Mouse (Mus musculus) A20 (cell line): ENCODE data around the gene Gak.

Source experiments
- DNase-seq: peaks from one replicate; pipeline ENCODE4 v3.0.0-alpha.2; 2011; ENCODE audit warnings: low read depth, low spot score

The Gak gene

DNA sequence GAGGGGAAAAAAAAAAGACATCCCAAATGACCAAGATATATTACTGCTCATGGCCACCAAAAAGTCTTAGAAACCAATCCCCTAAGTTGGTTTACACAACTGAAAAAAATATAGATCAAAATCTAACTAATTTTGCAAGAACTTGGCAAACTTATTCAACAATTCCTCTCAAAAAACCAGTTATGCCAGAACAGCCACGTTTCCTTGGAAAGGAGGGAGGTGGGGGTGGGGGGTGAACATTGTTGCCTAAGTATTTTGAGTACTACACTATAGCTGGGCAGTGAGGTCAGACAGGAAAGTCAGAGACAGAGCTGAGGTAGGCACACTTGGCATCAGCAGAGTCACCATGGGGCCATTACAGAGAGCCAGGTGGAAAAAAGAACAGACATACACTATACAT is 29.6 kb downstream of the Gak start:
- DNase-seq = no peak

- no peak for DNase-seq
Observed at GRCm38 (mm10) chr5:108581361-108581891, 48.1 kb downstream of the Gak start.

DNA sequence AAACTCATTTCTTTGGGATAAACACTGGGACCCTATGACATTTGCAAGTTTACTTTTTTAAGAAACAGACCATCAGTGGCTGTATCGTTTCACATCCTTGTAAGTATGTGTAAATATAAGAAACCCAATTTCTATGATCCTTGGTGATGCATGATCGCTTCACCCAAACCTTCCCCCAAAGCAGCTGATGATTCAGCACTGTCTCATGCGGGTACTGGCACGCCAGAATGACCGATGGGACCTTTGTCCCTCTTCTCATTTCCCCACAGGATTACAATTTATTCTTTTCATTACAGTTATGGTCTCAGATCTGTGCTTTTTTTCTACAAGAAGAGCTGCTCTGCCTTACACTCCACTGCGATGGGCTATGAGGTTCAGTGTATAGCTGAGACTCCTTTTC is 56.5 kb downstream of the Gak start:
- no peak for DNase-seq

- no peak for DNase-seq
Observed at GRCm38 (mm10) chr5:108570991-108571390, 58.6 kb downstream of the Gak start.

DNA sequence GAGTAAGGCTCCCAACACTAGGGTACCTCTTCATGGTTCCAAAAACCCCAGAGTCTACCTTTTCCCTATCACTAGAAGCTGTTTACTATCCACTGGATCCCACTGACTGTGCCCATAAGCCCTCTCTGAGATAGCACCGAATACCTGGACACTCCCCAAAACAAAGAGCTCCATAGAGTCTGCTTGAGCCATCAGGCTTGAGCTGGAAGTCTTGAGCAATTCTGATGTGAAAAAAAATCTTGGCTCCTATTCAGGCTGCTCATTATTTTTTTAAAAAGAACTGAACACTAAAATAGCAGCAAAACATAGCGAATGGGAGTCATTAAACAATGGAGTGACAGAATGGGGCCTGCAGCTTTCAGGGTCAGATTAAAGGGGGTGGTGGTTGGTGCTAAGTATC is 62.5 kb downstream of the Gak start:
- DNase-seq = no peak

GRCm38 (mm10) chr5:108566523-108566922 is 63.0 kb downstream of the Gak start:
- no peak for DNase-seq

DNA sequence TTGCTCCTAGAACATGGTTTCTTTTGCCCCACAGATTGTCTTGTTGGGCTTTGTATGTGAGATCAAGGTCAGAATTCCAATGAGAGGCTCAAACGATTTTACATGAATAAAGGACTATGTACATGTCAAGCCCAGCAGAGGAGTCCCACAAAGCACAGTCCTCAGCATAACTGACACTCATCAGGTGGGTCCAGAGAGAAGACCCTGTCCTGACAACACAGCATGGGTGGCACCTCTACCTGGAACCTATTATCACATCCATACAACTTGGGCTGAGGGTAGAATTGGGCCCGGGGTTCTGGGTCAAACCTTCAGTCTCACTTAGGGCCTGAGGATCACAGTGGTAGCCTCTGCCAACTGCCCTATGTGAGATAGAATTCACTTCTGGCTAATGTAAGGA is 64.2 kb downstream of the Gak start:
- DNase-seq = no peak

DNA sequence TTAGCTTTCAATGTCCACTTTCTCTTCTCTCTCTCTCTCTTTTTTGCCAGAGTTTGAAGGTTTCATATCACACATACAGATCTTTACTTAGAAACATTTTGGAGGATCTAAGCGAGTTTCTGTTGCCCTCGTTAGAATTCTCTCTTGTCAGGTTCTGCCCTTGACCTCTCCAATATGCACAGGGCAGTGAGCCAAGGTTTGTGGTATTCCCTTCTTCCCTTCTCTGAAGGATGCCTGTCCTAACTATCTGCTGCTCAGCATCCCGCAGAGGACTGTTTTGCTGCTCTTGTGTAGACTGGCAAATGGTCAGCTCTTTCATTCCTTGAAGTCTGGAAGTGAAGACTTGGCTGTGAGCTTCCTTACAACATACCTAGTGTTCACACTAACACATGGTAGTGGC is 65.2 kb downstream of the Gak start:
- no peak for DNase-seq

- no peak for DNase-seq
Observed at GRCm38 (mm10) chr5:108562483-108562882, 67.1 kb downstream of the Gak start.

DNA sequence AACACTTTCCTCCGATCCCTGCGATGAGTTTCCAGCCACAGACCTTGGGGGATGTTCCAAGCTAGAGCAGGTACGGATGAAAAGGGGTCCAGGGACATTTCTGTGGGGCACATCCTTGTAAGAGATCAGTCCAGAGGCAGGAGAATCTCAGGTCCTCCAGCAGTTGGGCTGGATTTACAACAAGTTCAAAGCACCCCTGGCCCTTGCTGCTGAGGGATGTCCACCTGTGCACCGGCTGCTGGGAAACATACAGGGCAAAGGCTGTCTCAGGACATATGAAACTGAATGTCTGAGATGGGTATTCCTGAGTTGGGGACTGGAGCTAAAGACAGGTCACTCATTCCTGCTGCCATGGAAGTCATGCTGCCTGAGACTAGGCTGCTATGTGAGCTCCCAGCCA is 72.6 kb downstream of the Gak start:
- DNase-seq = no peak

DNA sequence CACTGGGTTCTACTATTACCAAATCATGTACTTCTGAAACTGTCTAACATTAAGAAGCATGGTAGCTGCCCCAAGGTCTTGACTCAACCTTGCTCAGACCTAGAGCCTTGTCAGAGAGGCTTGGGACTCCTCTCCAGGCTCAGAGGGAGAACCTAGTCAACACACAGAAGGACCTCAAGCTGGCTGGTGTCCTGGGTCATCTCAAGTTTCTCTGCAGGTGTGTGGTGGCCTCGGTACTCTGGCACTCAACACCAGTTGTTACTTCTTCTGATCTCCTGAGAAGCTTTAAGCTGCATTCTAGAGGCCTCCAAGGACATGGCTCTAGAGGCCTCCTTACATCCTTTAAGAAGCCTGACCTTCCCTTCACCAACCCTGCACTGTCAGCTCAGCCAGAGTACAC is 75.5 kb downstream of the Gak start:
- no peak for DNase-seq

DNA sequence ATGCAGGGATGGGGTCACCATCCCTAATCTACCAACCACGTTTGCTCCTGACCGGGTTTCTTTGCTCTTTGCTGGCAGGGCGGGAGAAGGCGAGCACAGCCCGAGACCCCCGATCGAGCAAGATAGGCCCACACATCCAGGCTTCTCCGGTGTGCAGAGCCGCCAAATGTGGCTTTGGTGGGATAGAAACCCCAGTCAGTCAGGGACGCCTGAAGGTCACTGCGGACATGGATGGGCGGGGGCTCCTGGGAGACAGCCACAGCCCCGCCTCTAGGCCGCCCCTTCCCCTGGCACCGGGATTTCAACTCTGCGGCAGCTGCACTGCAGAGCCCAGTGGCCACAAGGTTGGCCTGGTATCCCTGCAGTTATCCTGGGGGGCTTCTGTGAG is 79.4 kb downstream of the Gak start:
- DNase-seq = no peak

DNA sequence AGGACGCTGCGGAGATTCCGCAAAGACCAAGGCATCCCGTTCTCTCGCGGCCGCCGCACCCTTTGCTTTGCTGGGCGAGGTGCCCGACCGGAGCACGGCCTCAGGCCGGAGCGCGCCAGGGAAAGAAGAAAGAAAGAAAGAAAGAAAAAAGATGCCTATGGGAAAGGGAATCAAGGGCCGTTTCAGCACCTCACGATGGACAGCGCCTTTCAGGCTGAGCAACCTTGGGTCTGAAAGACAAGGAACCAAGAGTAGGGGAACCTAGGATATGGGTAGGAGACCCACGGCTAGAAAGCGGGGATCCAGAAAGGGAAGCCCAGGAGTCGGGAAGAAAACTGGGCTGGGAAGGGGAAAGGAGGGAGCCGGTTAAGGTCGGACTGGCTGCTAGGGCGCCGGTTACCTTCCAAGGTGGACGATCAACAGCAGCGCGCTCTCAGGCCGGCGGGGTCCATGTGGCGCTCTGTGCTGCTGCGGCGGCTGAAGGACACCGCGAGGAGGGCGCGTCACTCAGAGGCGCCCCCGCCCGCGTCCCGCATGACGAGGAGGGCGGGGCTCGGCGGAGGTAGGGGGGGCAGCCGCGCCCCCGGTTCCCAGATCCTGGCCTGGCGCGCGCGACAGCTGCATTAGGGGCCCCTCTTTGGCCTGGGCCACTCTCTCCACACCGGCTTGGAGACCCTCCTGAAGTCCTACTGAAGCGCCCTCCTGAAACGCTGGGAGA is 79.9 kb downstream of the Gak start, which contains the start of gene Cplx1:
Gene Cplx1, minus strand, starts transcription at position 536 of the 718 bp plus-strand sequence.
- no peak for DNase-seq

DNA sequence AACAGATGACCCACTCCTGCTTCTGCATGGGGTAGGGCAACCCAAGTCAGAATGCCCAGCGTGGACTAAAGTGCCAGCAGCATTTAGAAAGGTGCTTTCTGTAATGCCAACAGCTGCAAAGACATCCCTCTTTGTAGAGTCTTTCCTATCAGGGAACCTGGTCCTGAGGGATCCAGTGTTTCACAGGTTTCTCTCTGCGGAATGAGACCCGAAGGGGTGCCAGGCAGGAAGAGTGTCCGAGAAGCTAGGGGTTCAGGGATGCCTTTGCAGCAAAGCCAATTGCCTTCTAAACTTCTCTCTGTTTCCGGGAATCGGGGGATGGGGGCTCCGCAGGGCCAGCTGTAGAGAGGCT is 80.4 kb downstream of the Gak start:
- DNase-seq = no peak

DNA sequence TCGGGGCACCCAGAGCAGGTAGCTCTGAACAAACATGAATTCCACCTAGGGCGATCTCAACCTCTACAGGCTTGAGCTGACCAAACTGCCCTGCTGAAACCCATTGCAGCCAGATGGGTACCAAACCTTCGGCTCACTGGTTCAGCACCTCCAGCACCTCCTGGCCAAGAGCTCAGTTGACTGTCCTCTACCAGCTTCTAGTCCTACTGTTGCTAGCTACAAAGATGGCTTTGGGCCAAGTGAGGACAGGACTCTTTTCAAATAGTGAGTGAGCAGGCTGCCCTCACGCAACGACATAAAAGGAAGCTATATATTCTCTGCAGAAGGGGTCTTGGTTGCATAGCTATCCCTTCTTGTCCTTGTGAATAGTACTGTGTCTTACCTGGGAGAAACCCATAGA is 81.9 kb downstream of the Gak start:
- DNase-seq = no peak

DNA sequence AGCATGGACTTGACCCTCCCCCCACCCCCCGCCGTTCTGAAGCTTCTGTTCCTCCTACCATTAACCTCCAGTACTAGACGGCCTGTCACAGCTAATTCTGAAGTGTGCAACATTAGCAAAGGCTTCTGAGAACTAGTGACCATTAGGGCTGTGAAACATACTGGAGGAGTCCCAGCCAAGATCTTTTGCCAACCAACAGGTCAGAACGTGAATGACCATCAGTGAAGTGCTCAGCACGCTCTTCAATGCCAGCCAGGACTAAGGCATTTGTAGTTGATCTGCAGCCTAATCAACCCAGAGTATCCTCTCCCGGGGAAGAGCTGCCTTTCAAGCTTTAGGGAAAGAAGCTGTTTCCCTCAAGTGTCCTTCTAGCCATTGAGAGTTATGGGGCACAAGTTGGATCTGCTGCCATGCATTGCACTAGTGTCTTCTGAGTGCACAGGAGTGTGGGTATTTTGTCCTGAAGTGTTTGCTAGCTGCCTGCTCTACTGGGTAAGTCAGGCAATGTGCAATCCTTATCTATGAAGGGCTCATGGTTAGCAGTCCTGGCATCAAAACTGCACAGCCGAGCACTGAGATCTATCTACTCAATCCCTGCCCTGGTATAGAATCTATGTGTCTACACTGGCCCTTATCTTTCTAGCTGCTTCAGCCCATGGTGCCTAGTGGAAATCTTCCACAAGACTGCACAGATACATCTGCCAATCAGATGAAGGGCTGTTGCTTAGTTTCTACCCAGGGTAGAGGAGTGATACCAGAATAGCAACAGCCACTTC is 85.9 kb downstream of the Gak start:
- DNase-seq = no peak

GRCm38 (mm10) chr5:108534188-108534587 is 95.4 kb downstream of the Gak start:
- no peak for DNase-seq

DNA sequence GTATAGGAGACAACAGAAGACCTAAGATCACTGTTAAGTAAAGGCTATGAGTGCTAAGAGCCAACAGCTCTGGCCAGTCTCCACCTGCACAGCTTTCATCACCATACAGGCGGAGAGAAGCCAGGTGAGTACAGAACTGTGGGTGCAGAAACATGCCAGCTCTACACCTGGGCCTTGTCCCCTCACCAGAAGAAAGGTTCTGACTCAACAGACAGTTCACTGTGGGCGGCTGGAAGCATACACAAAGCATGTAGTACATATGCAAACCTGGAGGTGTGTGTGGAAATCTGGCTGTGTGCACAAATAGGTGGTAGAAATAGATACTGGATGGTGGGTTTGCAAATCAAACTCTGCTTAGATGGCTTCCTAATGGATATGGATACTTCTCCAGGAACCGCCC is 107.0 kb downstream of the Gak start:
- no peak for DNase-seq

DNA sequence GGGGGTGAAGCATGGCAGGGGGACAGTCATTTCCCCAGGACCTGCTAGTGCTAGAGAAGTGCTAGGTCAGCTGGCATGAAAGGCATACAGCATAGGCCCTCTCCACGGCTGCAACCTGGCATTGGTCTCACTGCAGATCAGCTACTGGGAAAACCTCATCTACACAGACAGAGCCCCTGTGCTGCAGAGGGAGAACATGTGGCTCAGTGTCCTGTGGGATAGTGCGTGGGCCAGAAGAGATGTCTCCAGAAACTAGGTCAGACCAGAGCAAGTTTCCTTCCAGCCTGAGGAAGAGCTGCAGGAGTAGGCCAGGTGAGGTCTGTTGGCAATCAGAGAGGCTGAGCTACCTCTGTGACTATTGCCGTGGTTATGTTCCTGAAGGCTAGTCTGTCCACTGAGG is 107.7 kb downstream of the Gak start:
- no peak for DNase-seq

DNA sequence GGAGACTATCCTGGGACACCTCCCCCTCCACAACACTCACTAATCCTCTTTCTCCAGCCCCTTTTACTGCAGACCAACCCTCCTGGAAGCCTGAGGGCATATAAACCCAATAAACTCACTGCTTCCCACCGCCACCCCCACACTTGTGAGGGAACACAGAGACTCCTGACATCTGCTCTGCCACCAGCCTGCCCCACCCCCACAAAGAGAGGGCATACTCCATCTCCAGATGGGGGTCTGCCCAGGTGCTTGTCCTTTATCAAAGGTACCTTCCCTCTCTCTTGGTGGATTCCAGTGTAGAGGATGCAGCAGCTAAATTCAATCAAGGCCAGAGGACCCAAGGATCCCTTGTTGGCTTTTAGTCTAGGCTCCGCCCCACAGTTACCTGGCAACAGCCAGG is 108.5 kb downstream of the Gak start:
- DNase-seq = no peak

DNA sequence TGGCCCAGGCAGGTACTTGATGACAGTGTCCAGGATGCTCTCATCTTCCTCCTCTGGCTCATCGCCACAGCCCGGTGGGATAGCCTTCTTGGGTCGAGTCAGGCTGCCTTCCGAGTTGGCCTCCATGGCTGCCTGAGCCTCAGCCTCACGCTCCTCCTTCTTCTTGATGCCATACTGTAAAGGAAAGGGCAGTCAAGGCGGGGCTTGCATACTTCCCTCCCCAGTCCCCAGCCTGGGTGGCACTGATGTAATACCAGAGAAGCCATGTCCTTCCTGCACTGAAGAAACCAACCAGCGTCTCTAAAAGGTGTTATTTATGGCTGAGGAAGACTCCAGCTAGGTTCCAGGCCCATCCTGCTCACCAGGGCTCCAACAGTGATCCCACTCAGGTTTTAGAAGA is 109.4 kb downstream of the Gak start:
- DNase-seq = no peak
